Mouse (Mus musculus): ENCODE measurements around the gene Tada3. TPM values are rescaled to one million over a fixed set of nuclear protein-coding genes. Genes with fewer than 3 reads are reported as not detected.

Tada3 gene
- polyA plus RNA-seq, 1 experiment, result 61.7 TPM

GRCm38 (mm10) chr6:113388960-113389359 is 11.3 kb upstream of the Tada3 start, which contains the start of gene Ttll3:
TSS of gene Ttll3 (plus strand) at chr6:113389260.
- DNase-seq (ENCODE audit: extremely low spot score in 1 of 2, low spot score in 1 of 2), result no peak

DNA sequence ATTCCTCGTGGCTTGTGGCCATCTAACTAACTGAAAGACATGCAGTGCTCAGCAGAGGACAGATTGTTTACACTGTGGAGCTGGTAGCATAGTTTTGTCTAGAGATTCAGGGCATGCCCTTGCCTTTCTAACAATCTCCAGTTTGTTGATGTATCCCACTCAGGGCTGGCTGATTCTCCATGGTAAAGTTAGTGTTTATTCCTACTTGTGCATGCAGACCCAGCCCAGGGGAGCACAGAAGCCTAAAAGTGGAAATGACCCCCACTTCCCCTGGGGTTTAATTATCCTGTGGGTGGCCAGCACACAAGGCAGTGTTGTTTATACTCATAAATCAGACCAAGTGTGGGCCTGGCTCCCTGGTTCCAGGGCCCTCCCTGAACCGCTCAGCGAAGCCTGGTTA is 8.3 kb upstream of the Tada3 start:
- no peak for DNase-seq (ENCODE audit: extremely low spot score in 1 of 2, low spot score in 1 of 2)

DNA sequence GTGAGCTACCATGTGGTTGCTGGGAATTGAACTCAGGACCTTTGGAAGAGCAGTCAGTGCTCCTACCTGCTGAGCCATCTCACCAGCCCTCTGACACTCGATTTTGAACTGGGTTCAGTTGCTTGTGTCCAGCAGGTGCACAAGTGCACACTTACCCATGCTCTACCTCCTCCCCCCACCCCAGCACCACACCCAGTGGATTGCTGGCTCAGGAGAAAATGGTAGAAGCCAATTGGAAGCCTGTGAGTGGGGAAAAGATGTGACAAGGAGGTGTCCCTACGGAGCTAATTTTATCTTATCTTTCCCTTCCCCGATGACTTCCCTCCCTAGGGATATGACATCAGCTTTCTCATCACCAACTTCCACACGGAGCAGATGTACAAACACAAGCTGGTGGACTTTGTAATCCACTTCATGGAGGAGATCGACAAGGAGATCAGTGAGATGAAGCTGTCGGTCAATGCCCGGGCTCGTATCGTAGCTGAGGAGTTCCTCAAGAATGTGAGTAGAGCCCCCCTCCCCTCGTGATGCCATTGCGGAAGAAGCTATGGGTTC is 7.6 kb upstream of the Tada3 start:
- no peak for DNase-seq (ENCODE audit: extremely low spot score in 1 of 2, low spot score in 1 of 2)

GRCm38 (mm10) chr6:113384351-113384927 is 6.8 kb upstream of the Tada3 start:
- DNase-seq (ENCODE audit: extremely low spot score in 1 of 2, low spot score in 1 of 2), result no peak

DNA sequence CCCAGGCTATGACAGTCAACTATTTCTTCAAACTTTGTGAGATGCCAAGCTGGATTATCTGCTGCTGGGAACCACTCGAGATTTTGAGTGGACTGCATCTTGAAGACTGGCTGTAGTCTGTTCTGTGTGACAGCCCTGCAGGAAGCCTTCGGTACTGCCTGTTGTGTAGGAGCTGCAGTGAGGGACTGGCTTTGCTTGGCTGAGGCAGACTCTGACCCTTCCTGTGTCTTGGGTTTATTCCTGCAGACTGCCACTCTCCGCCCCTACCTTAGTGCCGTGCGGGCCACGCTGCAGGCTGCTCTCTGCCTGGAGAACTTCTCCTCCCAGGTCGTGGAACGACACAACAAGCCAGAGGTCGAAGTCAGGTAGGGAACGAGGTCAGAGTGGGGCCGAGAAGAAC is 2.8 kb upstream of the Tada3 start:
- no peak for DNase-seq (ENCODE audit: extremely low spot score in 1 of 2, low spot score in 1 of 2)

DNA sequence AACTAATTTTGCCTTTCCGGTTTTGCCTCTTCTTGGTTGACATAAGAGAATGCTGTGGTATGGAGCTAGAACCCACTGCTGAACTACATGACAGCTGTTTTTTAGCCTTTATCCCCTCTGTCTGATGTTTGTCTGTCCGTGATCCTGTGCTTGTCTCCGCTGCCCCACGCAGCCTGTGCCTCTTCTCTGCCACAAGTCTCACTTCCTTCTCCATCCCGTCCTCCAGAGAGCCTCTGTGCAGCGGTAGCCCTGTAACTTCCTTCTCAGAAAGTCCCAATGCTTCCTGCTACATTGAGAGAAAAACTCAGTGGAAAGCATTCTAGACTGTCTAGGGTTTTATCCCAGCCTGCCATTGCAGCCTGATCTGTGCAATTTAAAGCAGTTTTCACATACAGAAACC is 1.6 kb upstream of the Tada3 start:
- DNase-seq (ENCODE audit: extremely low spot score in 1 of 2, low spot score in 1 of 2), result no peak

DNA sequence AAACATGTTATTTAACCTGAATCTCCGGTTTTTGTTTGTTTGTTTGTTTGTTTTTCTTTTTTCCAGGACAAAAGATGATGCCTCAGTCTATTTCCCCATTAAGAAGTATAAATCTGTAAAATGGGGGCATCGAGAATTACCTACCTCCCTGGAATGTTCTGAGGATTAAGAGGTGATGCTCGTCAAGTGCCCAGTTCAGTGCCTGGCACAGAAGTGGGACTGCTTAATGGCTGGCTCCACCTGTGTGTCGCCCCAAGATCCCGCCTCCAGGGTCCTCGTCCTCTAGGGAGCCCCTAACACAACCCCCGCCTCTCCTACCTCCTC is 549 bp downstream of the Tada3 start:
- peak in 1 of 2 experiments; percentile 49 for DNase-seq (ENCODE audit: extremely low spot score in 1 of 2, low spot score in 1 of 2)

GRCm38 (mm10) chr6:113373491-113373890 is 4.2 kb downstream of the Tada3 start:
- no peak for DNase-seq (ENCODE audit: extremely low spot score in 1 of 2, low spot score in 1 of 2)

DNA sequence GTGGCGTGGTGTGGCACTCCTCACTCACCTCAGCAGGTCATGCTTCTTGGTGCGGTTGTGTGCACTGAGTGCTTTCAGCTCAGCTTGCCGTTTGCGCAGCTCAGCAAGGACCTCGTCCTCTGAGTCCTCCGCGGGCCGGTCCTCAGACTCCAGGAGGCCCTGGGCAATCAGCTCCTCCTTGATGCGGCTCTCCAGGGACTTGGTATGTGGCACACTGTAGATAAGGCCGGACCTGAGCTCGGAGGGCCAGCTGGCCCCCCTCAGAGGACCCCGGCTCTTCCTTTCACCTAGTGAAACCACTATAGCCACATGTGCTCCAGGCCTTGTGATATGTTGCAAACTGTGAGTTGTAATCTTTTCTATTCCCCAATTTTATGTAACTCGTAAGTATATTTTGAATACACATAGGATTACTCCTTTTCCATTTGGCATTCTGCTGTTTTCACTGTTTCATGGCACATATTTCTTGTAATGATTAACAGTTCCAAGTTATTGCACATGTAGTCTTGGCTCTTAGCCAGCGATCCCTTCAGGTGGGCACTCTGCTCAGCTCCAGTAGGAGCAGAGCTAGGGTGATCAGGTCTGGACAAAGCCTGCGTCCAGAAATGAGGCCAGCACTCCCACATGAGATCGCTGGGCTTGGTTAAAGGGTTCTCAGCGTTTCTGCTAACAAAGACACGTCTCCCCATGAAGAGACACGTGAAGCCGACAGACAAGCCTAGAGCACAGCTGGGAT is 7.3 kb downstream of the Tada3 start:
- no peak for DNase-seq (ENCODE audit: extremely low spot score in 1 of 2, low spot score in 1 of 2)

- no peak for DNase-seq (ENCODE audit: extremely low spot score in 1 of 2, low spot score in 1 of 2)
Observed at GRCm38 (mm10) chr6:113368577-113368976, 9.1 kb downstream of the Tada3 start.

- no peak for DNase-seq (ENCODE audit: extremely low spot score in 1 of 2, low spot score in 1 of 2)
Observed at GRCm38 (mm10) chr6:113368124-113368523, 9.6 kb downstream of the Tada3 start.

DNA sequence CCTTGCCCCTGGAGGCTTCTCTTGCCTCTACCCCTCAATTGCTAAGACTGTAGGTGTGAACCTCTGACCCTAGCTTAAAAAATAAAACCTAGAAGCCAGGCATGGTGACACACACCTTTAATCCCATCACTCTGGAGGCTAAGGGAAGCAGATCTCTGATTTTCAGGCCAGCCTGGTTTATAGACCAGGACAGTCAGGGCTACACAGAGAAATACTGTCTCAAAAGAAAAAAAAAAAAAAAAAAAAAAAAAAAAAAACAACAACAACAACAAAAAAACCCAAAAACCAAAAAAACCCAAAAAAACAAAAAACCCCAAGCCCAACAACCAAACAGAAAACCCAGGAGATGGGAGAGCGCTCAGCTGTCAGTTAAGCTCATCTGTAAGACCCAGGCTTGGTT is 10.1 kb downstream of the Tada3 start:
- no peak for DNase-seq (ENCODE audit: extremely low spot score in 1 of 2, low spot score in 1 of 2)

DNA sequence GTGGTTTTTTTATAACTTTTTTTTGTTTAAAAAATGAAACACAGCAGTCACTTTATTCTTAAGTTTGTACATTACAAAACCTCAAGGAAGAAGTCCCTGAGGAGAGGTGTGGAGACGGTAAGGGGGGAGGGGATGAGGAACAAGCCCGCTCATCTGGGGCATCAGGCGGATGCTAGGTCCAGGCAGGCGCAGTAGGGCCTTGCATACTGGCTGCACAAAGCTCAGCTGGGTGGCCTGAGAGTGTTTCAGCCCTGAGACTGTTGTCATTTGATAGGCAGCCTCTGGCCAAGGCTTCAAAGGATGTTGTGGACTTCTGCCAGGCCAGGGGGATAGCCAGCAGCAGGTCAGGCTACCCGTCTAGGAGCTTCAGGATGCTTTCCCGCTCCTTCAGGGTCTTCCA is 11.0 kb downstream of the Tada3 start:
- DNase-seq (ENCODE audit: extremely low spot score in 1 of 2, low spot score in 1 of 2), result no peak

DNA sequence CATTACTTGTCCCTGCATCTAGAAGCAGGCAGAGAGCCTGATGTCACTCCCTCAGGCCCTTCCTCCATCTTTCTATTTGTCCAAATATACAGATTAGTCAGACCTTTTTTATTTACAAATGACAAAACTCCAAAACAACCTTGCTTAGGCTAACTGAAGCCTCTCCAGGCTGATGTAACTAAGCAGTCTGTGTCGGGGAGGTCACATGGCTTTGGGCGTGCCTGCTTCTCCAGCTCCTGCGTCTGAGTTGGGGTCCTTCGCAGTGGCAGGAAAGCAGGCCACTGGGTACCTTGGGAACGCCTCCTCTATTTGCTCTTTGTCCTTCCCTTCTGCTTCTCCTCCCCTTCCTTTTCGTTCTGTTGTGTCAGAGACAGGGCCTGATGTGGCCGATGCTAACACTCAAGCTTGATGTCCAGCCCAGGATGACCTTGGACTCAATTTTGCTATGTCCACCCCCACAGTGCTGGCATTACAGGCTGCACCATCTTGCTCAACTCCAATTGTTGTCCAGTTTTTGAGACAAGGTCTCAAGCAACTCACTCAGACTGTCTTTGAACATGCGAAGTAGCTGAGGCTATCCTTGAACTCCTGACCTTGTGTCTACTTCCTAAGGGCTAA is 13.1 kb downstream of the Tada3 start:
- DNase-seq (ENCODE audit: extremely low spot score in 1 of 2, low spot score in 1 of 2), result no peak

DNA sequence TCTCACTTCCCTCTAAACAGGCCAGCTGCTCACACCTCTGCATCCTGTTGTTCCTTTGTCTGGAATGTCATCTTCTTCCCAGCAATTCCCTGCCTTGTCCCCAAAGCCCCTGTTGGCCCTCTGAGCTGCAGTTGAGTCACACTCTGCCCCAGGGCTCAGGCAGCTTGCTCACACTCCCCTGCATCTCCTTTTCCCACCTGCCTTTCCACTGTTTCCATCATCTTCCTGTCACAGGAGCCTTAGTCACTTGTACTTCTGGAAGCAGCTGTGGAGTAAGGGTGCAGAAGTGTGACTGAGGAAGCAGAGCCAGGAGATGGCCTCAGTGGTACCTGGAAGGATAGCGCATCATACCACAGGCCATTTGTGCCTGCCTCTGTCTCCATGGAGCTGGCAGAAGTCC is 15.4 kb downstream of the Tada3 start:
- DNase-seq (ENCODE audit: extremely low spot score in 1 of 2, low spot score in 1 of 2), result peak in 1 of 2 experiments; percentile 17

DNA sequence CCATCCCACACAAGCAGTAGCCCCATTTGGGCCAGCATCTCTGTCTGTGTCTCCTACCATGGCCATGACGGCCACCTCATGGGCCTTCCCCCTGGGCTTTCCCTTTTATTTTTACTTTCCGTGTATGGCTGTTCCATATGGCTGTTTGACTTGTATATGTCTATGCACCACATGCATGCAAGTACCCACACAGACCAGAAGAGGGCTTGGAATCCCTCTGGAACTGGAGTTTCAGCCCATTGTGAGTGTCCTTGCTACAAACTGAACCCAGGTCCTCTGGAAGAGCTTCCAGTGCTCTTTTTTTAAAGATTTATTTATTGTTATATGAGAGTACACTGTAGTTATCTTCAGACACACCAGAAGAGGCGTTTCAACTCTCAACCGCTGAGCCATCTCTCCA is 16.2 kb downstream of the Tada3 start:
- no peak for DNase-seq (ENCODE audit: extremely low spot score in 1 of 2, low spot score in 1 of 2)

GRCm38 (mm10) chr6:113353696-113354095 is 24.0 kb downstream of the Tada3 start:
- DNase-seq (ENCODE audit: extremely low spot score in 1 of 2, low spot score in 1 of 2), result no peak

DNA sequence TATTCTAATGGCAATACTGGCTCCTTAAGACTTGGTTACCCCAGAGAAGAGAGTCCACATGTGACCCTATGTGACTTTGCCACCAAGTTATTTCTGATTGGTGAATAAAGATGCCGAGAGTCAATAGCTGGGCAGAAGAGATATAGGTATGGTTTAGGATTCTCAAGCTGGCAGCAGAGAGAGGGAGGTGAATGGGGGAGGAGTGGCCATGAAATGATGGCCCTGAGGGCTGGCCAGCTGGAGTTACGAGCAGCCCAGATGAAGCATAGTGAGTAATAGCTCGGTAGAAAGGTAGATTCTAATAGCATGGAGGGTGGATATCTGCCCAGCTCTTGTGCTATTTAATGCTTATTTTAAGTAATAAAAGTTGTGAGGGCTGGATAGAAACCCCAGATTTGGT is 24.9 kb downstream of the Tada3 start:
- no peak for DNase-seq (ENCODE audit: extremely low spot score in 1 of 2, low spot score in 1 of 2)

DNA sequence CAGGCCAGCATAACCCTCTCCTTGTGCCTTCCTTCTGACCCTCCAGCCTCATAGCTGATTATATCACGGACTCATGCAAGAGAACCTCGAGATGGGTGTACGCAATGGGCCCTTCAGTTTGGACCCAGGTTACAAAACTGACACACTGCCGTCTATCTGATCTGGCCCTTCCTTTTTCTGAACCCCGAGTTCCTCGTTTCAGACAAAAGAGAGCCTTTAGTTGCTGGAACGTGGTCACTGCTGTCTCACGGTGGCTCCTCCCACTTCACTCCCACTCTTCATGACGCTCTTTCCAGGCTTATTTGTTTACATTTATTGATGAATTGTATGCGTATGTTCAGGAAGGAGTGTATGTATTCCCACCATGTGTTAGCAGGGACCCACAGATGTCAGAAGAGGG is 26.0 kb downstream of the Tada3 start:
- no peak for DNase-seq (ENCODE audit: extremely low spot score in 1 of 2, low spot score in 1 of 2)

DNA sequence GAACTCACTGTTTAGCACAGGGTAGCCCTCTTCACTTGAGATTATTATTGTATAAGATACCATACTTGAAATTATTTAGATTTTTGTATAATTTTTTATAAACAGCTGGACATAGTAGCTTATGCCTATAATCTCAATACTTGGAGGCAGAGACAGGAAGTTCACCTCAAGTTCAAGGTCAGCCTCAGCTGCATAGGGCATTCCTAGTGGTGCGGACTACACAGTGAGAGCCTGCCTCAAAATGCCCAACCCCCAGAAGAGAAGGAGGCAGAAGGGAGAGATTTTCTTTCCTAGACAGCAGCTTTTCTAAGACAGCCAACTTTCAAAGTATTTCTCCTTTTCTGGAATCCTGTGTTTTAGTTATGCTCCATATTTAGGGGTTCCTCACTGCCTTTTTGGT is 26.5 kb downstream of the Tada3 start:
- no peak for DNase-seq (ENCODE audit: extremely low spot score in 1 of 2, low spot score in 1 of 2)

- no peak for DNase-seq (ENCODE audit: extremely low spot score in 1 of 2, low spot score in 1 of 2)
Observed at GRCm38 (mm10) chr6:113350538-113350937, 27.1 kb downstream of the Tada3 start.

DNA sequence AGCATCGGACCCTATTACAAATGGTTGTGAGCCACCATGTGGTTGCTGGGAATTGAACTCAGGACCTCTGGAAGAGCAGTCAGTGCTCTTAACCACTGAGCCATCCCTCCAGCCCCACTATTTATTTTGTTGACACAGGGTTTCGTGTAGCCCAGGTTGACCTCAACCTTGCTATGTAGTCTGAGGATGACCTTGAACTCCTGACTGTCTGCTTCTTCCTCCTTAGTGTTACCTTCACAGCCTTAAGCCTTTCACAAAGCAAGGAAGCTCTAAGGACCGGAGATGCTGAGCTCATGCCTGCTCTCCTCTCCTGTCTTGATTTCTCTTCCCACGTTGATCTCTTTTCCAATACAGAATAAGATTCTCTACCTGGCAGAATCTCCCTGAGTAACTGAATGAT is 30.8 kb downstream of the Tada3 start:
- no peak for DNase-seq (ENCODE audit: extremely low spot score in 1 of 2, low spot score in 1 of 2)

Measured in frontal cortex, adult 2 months (tissue).